Mouse (Mus musculus): ENCODE results near the gene Snx29. TPM values are rescaled to one million over a fixed set of nuclear protein-coding genes. Genes with fewer than 3 reads are reported as not detected.
A peak's percentile ranks its signal among the peaks of the same experiment; 100 is the strongest.

Gene Snx29
- total RNA-seq, 1 experiment from 2014 or later: 25.7 TPM

- ATAC-seq (replicated peaks in 1 of 2; ENCODE audit: insufficient read depth in 1 of 2, low FRiP score in 2 of 2, low TSS enrichment in 1 of 2, low read depth in 1 of 2, poor library complexity in 2 of 2, severe bottlenecking in 2 of 2): no peak
Observed at GRCm38 (mm10) chr16:11457609-11458350, 135.1 kb downstream of the Snx29 start.

GRCm38 (mm10) chr16:11460210-11460609 is 137.5 kb downstream of the Snx29 start:
- ATAC-seq (replicated peaks in 1 of 2; ENCODE audit: insufficient read depth in 1 of 2, low FRiP score in 2 of 2, low TSS enrichment in 1 of 2, low read depth in 1 of 2, poor library complexity in 2 of 2, severe bottlenecking in 2 of 2): no peak

- peak; percentile 96 to 97 for ATAC-seq (replicated peaks in 1 of 2; ENCODE audit: insufficient read depth in 1 of 2, low FRiP score in 2 of 2, low TSS enrichment in 1 of 2, low read depth in 1 of 2, poor library complexity in 2 of 2, severe bottlenecking in 2 of 2)
Observed at GRCm38 (mm10) chr16:11461612-11462011, 138.9 kb downstream of the Snx29 start.

- peak; percentile 35 to 37; a peak in 3 of 4 replicates for ATAC-seq (replicated peaks in 1 of 2; ENCODE audit: insufficient read depth in 1 of 2, low FRiP score in 2 of 2, low TSS enrichment in 1 of 2, low read depth in 1 of 2, poor library complexity in 2 of 2, severe bottlenecking in 2 of 2)
Observed at GRCm38 (mm10) chr16:11468533-11469179, 145.9 kb downstream of the Snx29 start.

- ATAC-seq (replicated peaks in 1 of 2; ENCODE audit: insufficient read depth in 1 of 2, low FRiP score in 2 of 2, low TSS enrichment in 1 of 2, low read depth in 1 of 2, poor library complexity in 2 of 2, severe bottlenecking in 2 of 2): no peak
Observed at GRCm38 (mm10) chr16:11469491-11469890, 146.8 kb downstream of the Snx29 start.

- ATAC-seq (replicated peaks in 1 of 2; ENCODE audit: insufficient read depth in 1 of 2, low FRiP score in 2 of 2, low TSS enrichment in 1 of 2, low read depth in 1 of 2, poor library complexity in 2 of 2, severe bottlenecking in 2 of 2): no peak
Observed at GRCm38 (mm10) chr16:11471246-11471645, 148.5 kb downstream of the Snx29 start.

- ATAC-seq (replicated peaks in 1 of 2; ENCODE audit: insufficient read depth in 1 of 2, low FRiP score in 2 of 2, low TSS enrichment in 1 of 2, low read depth in 1 of 2, poor library complexity in 2 of 2, severe bottlenecking in 2 of 2): no peak
Observed at GRCm38 (mm10) chr16:11472852-11473251, 150.1 kb downstream of the Snx29 start.

- no peak for ATAC-seq (replicated peaks in 1 of 2; ENCODE audit: insufficient read depth in 1 of 2, low FRiP score in 2 of 2, low TSS enrichment in 1 of 2, low read depth in 1 of 2, poor library complexity in 2 of 2, severe bottlenecking in 2 of 2)
Observed at GRCm38 (mm10) chr16:11473474-11473873, 150.8 kb downstream of the Snx29 start.

- no peak for ATAC-seq (replicated peaks in 1 of 2; ENCODE audit: insufficient read depth in 1 of 2, low FRiP score in 2 of 2, low TSS enrichment in 1 of 2, low read depth in 1 of 2, poor library complexity in 2 of 2, severe bottlenecking in 2 of 2)
Observed at GRCm38 (mm10) chr16:11473893-11474505, 151.3 kb downstream of the Snx29 start.

- ATAC-seq (replicated peaks in 1 of 2; ENCODE audit: insufficient read depth in 1 of 2, low FRiP score in 2 of 2, low TSS enrichment in 1 of 2, low read depth in 1 of 2, poor library complexity in 2 of 2, severe bottlenecking in 2 of 2): peak; percentile 28 to 31; a peak in 2 of 4 replicates
Observed at GRCm38 (mm10) chr16:11475137-11475943, 152.6 kb downstream of the Snx29 start.

GRCm38 (mm10) chr16:11476314-11476713 is 153.6 kb downstream of the Snx29 start:
- ATAC-seq (replicated peaks in 1 of 2; ENCODE audit: insufficient read depth in 1 of 2, low FRiP score in 2 of 2, low TSS enrichment in 1 of 2, low read depth in 1 of 2, poor library complexity in 2 of 2, severe bottlenecking in 2 of 2): no peak

GRCm38 (mm10) chr16:11476968-11477367 is 154.3 kb downstream of the Snx29 start:
- ATAC-seq (replicated peaks in 1 of 2; ENCODE audit: insufficient read depth in 1 of 2, low FRiP score in 2 of 2, low TSS enrichment in 1 of 2, low read depth in 1 of 2, poor library complexity in 2 of 2, severe bottlenecking in 2 of 2): no peak

GRCm38 (mm10) chr16:11477591-11477990 is 154.9 kb downstream of the Snx29 start:
- ATAC-seq (replicated peaks in 1 of 2; ENCODE audit: insufficient read depth in 1 of 2, low FRiP score in 2 of 2, low TSS enrichment in 1 of 2, low read depth in 1 of 2, poor library complexity in 2 of 2, severe bottlenecking in 2 of 2): no peak

GRCm38 (mm10) chr16:11479605-11480004 is 156.9 kb downstream of the Snx29 start:
- no peak for ATAC-seq (replicated peaks in 1 of 2; ENCODE audit: insufficient read depth in 1 of 2, low FRiP score in 2 of 2, low TSS enrichment in 1 of 2, low read depth in 1 of 2, poor library complexity in 2 of 2, severe bottlenecking in 2 of 2)

GRCm38 (mm10) chr16:11482189-11482588 is 159.5 kb downstream of the Snx29 start:
- no peak for ATAC-seq (replicated peaks in 1 of 2; ENCODE audit: insufficient read depth in 1 of 2, low FRiP score in 2 of 2, low TSS enrichment in 1 of 2, low read depth in 1 of 2, poor library complexity in 2 of 2, severe bottlenecking in 2 of 2)

- ATAC-seq (replicated peaks in 1 of 2; ENCODE audit: insufficient read depth in 1 of 2, low FRiP score in 2 of 2, low TSS enrichment in 1 of 2, low read depth in 1 of 2, poor library complexity in 2 of 2, severe bottlenecking in 2 of 2): 0 out of 4 replicates have a peak, but pooled peaks of 1 of the 2 experiments have one; percentile 42
Observed at GRCm38 (mm10) chr16:11494895-11495294, 172.2 kb downstream of the Snx29 start.

- peak; percentile 18 to 27; a peak in 1 of 4 replicates for ATAC-seq (replicated peaks in 1 of 2; ENCODE audit: insufficient read depth in 1 of 2, low FRiP score in 2 of 2, low TSS enrichment in 1 of 2, low read depth in 1 of 2, poor library complexity in 2 of 2, severe bottlenecking in 2 of 2)
Observed at GRCm38 (mm10) chr16:11495923-11496616, 173.4 kb downstream of the Snx29 start.
